Mouse (Mus musculus) MEL (cell line): ENCODE data around the gene Rnase13. TPM values are rescaled to one million over a fixed set of nuclear protein-coding genes. Genes with fewer than 3 reads are reported as not detected.

Experiments used
- DNase-seq: peaks from one replicate; pipeline ENCODE4 v3.0.0; 2011; ENCODE audit warnings: low read depth, low spot score
- H3K27ac ChIP-seq: 2 replicates; pipeline ENCODE4 v1.5.1; 2012; ENCODE audit warnings: low read depth, mild to moderate bottlenecking, control low read depth, low read length, moderate library complexity; ENCODE audit not compliant: control insufficient read depth
- H3K27me3 ChIP-seq, 2 experiments: fragments of 150-350 bp in 1 of 2; sonication (generic) in 1 of 2; 2 replicates each; pipeline ENCODE4 v1.6.1; 2012; ENCODE audit warnings: low read length in 2 of 2, mild to moderate bottlenecking in 2 of 2, improper control_type of control experiment in 1 of 2, moderate library complexity in 1 of 2; ENCODE audit not compliant: insufficient read depth in 2 of 2, control insufficient read depth in 1 of 2
- H3K36me3 ChIP-seq, 2 experiments: 2 replicates each; pipeline ENCODE4 v1.6.1; 2012 to 2014; ENCODE audit warnings: low read length in 2 of 2, improper control_type of control experiment in 1 of 2, inconsistent platforms in 1 of 2, mild to moderate bottlenecking in 1 of 2; ENCODE audit not compliant: insufficient read depth in 2 of 2, control insufficient read depth in 1 of 2
- H3K4me1 ChIP-seq, 2 experiments: fragments of 150-350 bp in 1 of 2; sonication (generic) in 1 of 2; 2 replicates each; pipeline ENCODE4 v1.6.1; 2012; ENCODE audit warnings: low read length in 2 of 2, improper control_type of control experiment in 1 of 2, mild to moderate bottlenecking in 1 of 2; ENCODE audit not compliant: insufficient read depth in 2 of 2, control insufficient read depth in 1 of 2
- H3K4me3 ChIP-seq, 2 experiments: fragments of 150-350 bp in 1 of 2; sonication (generic) in 1 of 2; 2 replicates each; pipeline ENCODE4 v1.5.1; 2012; ENCODE audit warnings: low read depth in 2 of 2, low read length in 2 of 2, mild to moderate bottlenecking in 2 of 2, moderate library complexity in 2 of 2, control low read depth in 1 of 2, improper control_type of control experiment in 1 of 2; ENCODE audit not compliant: control insufficient read depth in 1 of 2, insufficient read depth in 1 of 2
- H3K79me2 ChIP-seq: 2 replicates; pipeline ENCODE4 v1.6.1; 2012; ENCODE audit warnings: mild to moderate bottlenecking, low read length, moderate library complexity; ENCODE audit not compliant: control insufficient read depth, poor library complexity, insufficient read depth
- H3K9ac ChIP-seq: 2 replicates; pipeline ENCODE4 v1.6.1; 2012; ENCODE audit warnings: low read depth, mild to moderate bottlenecking, control low read depth, low read length, moderate library complexity; ENCODE audit not compliant: control insufficient read depth, poor library complexity, severe bottlenecking
- H3K9me3 ChIP-seq: fragments of 150-350 bp; sonication (generic); replicated peaks from 2 replicates; pipeline ENCODE4 v1.6.1; 2012; ENCODE audit warnings: mild to moderate bottlenecking, low read length, improper control_type of control experiment, moderate library complexity; ENCODE audit not compliant: insufficient read depth
- BHLHE40 ChIP-seq: IDR thresholded peaks from 2 replicates; pipeline ENCODE4 v1.6.1; 2012; ENCODE audit warnings: low read depth, mild to moderate bottlenecking, inconsistent platforms, low read length, improper control_type of control experiment, borderline replicate concordance
- CHD2 ChIP-seq: IDR thresholded peaks from 2 replicates; pipeline ENCODE4 v1.6.1; 2011; ENCODE audit warnings: low read length, improper control_type of control experiment
- CTCF ChIP-seq, 3 experiments: IDR thresholded peaks in 2 of 3; conservative IDR thresholded peaks in 1 of 3; 2 replicates each; pipeline ENCODE4 v1.5.1; 2011 to 2012; ENCODE audit warnings: low read length in 3 of 3, low read depth in 2 of 3, mild to moderate bottlenecking in 2 of 3, improper control_type of control experiment in 1 of 3, inconsistent platforms in 1 of 3, mixed read lengths in 1 of 3, moderate library complexity in 1 of 3; ENCODE audit not compliant: control insufficient read depth in 1 of 3, insufficient read depth in 1 of 3, poor library complexity in 1 of 3, severe bottlenecking in 1 of 3
- EP300 ChIP-seq, 2 experiments: IDR thresholded peaks; 2 replicates each; pipeline ENCODE4 v1.6.1; 2011; ENCODE audit warnings: improper control_type of control experiment in 2 of 2, low read length in 2 of 2, low read depth in 1 of 2, mild to moderate bottlenecking in 1 of 2
- GABPA ChIP-seq: IDR thresholded peaks from 2 replicates; pipeline ENCODE4 v1.6.1; 2012; ENCODE audit warnings: low read depth, mild to moderate bottlenecking, inconsistent platforms, low read length, improper control_type of control experiment, moderate library complexity
- GATA1 ChIP-seq: IDR thresholded peaks from 2 replicates; pipeline ENCODE4 v1.6.1; 2011; ENCODE audit warnings: low read depth, low read length, improper control_type of control experiment
- JUND ChIP-seq: IDR thresholded peaks from 2 replicates; pipeline ENCODE4 v1.6.1; 2011; ENCODE audit warnings: low read depth, mild to moderate bottlenecking, improper control_type of control experiment, low read length
- MAX ChIP-seq: IDR thresholded peaks from 2 replicates; pipeline ENCODE4 v1.6.1; 2011; ENCODE audit warnings: low read length, improper control_type of control experiment
- MAZ ChIP-seq: IDR thresholded peaks from 2 replicates; pipeline ENCODE4 v1.6.1; 2012; ENCODE audit warnings: low read depth, mild to moderate bottlenecking, inconsistent platforms, low read length, improper control_type of control experiment
- MXI1 ChIP-seq: IDR thresholded peaks from 2 replicates; pipeline ENCODE4 v1.6.1; 2011; ENCODE audit warnings: mild to moderate bottlenecking, low read depth, low read length, improper control_type of control experiment
- MYB ChIP-seq: IDR thresholded peaks from 2 replicates; pipeline ENCODE4 v1.6.1; 2011; ENCODE audit warnings: mild to moderate bottlenecking, low read depth, low read length, improper control_type of control experiment
- NELFE ChIP-seq: IDR thresholded peaks from 2 replicates; pipeline ENCODE4 v1.6.1; 2011; ENCODE audit warnings: low read depth, low read length, improper control_type of control experiment
- POLR2AphosphoS5 ChIP-seq: IDR thresholded peaks from 2 replicates; pipeline ENCODE4 v1.6.1; 2012; ENCODE audit warnings: low read depth, borderline replicate concordance, mild to moderate bottlenecking, inconsistent platforms, low read length, moderate library complexity, mixed read lengths
- RAD21 ChIP-seq: IDR thresholded peaks from 2 replicates; pipeline ENCODE4 v1.6.1; 2011; ENCODE audit warnings: mild to moderate bottlenecking, low read depth, low read length, improper control_type of control experiment
- RCOR1 ChIP-seq: IDR thresholded peaks from 2 replicates; pipeline ENCODE4 v1.6.1; 2012; ENCODE audit warnings: low read depth, mild to moderate bottlenecking, inconsistent platforms, low read length, improper control_type of control experiment
- SIN3A ChIP-seq: IDR thresholded peaks from 2 replicates; pipeline ENCODE4 v1.6.1; 2012; ENCODE audit warnings: low read length, improper control_type of control experiment, inconsistent platforms
- SMC3 ChIP-seq: IDR thresholded peaks from 2 replicates; pipeline ENCODE4 v1.6.1; 2011; ENCODE audit warnings: low read depth, low read length, improper control_type of control experiment
- TAL1 ChIP-seq: IDR thresholded peaks from 2 replicates; pipeline ENCODE4 v1.6.1; 2012; ENCODE audit warnings: mild to moderate bottlenecking, inconsistent platforms, low read length, moderate library complexity, mixed read lengths
- TCF12 ChIP-seq: IDR thresholded peaks from 2 replicates; pipeline ENCODE4 v1.6.1; 2014; ENCODE audit warnings: low read depth, mild to moderate bottlenecking, inconsistent platforms, low read length, improper control_type of control experiment, moderate library complexity
- USF2 ChIP-seq, 2 experiments: IDR thresholded peaks; 2 replicates each; pipeline ENCODE4 v1.6.1; 2011 to 2012; ENCODE audit warnings: improper control_type of control experiment in 2 of 2, low read length in 2 of 2, borderline replicate concordance in 1 of 2, inconsistent platforms in 1 of 2, low read depth in 1 of 2, mild to moderate bottlenecking in 1 of 2; ENCODE audit not compliant: insufficient read depth in 1 of 2
- ZC3H11A ChIP-seq: IDR thresholded peaks from 2 replicates; pipeline ENCODE4 v1.6.1; 2012; ENCODE audit warnings: low read depth, mild to moderate bottlenecking, inconsistent platforms, low read length, improper control_type of control experiment
- ZKSCAN1 ChIP-seq: IDR thresholded peaks from 2 replicates; pipeline ENCODE4 v1.6.1; 2012; ENCODE audit warnings: low read depth, mild to moderate bottlenecking, inconsistent platforms, low read length, improper control_type of control experiment, moderate library complexity
- ZMIZ1 ChIP-seq: IDR thresholded peaks from 2 replicates; pipeline ENCODE4 v1.6.1; 2012; ENCODE audit warnings: low read depth, mild to moderate bottlenecking, inconsistent platforms, low read length, improper control_type of control experiment, moderate library complexity
- ZNF384 ChIP-seq: IDR thresholded peaks from 2 replicates; pipeline ENCODE4 v1.6.1; 2012; ENCODE audit warnings: low read depth, mild to moderate bottlenecking, inconsistent platforms, low read length, improper control_type of control experiment
- polyA plus RNA-seq, 2 experiments: library from polyadenylated mRNA; stranded (reverse) in 1 of 2; unstranded in 1 of 2; fragments of >175 nt in 1 of 2; fragments of >200 nt in 1 of 2; gene quantifications; 2 replicates each; pipeline versions ENCODE4 v1.2.1 to v1.2.4; 2012; ENCODE audit warnings: low replicate concordance in 2 of 2, low read depth in 1 of 2; ENCODE audit not compliant: insufficient read length in 2 of 2, insufficient read depth in 1 of 2, missing spikeins in 1 of 2
- total RNA-seq: library from RNA; depleted of rRNA; stranded (reverse); fragments of 300-350 nt; gene quantifications from 2 replicates; pipeline ENCODE4 v1.2.3, GENCODE M21; 2012

The Rnase13 gene
- total and polyA plus RNA-seq, 3 experiments: not detected

- peaks cover 0 to 14% of the 10 kb centered on the region in 2 experiments; a peak in 2 of 4 replicates for H3K36me3 ChIP-seq
- peaks cover 0 to 26% of the 10 kb centered on the region in 2 experiments for H3K4me1 ChIP-seq
- no peak overlapping the region for H3K9ac ChIP-seq
- TF ChIP-seq GATA1 (peak; percentile 64; the same call in 1 of the 2 replicates), TCF12 (peak; percentile 46), EP300 (IDR thresholded peaks at IDR 0.05; ENCODE audit: low read depth in 1 of 2, low read length in 2 of 2) (peak; percentile 63 to 68), TAL1 (peak; percentile 40; the same call in 1 of the 2 replicates), ZC3H11A (no peak)
- H3K4me3 ChIP-seq: no peak overlapping the region
- DNase-seq: peak; percentile 41
- H3K79me2 ChIP-seq: no peaks in the 10 kb centered on the region
- no peaks in the 10 kb centered on the region for H3K9me3 ChIP-seq
- H3K27ac ChIP-seq: no peak overlapping the region
- H3K27me3 ChIP-seq: no peaks in the 10 kb centered on the region
Observed at GRCm38 (mm10) chr14:51906102-51906501, 16.5 kb downstream of the Rnase13 start.

DNA sequence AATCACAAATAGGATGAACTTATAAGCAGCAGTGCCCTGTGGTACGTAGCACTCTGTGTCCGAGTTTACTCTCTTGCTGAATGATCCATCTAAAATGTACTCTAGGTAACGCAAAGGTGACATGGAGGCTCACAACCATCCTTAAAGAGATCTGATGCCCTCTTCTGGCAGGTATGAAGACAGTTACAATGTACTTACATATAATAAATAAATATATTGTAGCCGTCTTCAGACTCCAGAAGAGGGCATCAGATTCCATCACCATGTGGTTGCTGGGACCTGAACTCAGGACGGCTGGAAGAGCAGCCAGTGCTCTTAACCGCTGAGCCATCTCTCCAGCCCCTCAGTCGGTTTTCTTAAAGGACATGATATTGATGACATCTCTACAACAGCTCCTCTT is 17.9 kb downstream of the Rnase13 start:
- Histone ChIP-seq H3K9me3 (no peaks in the 10 kb centered on the region), H3K4me3 (no peak overlapping the region), H3K4me1 (peaks cover 0 to 26% of the 10 kb centered on the region in 2 experiments), H3K27ac (no peak overlapping the region), H3K27me3 (no peaks in the 10 kb centered on the region), H3K79me2 (no peaks in the 10 kb centered on the region), H3K9ac (no peak overlapping the region), H3K36me3 (peaks cover 0 to 14% of the 10 kb centered on the region in 2 experiments; a peak in 2 of 4 replicates)
- TF ChIP-seq MAX (no peak), CTCF (IDR thresholded peaks at IDR 0.05 in 2 of 3, conservative IDR thresholded peaks at IDR 0.05 in 1 of 3; ENCODE audit: control insufficient read depth in 1 of 3, insufficient read depth in 1 of 3, low read depth in 2 of 3, low read length in 3 of 3, poor library complexity in 1 of 3, severe bottlenecking in 1 of 3) (peak in 2 of 3 experiments; percentile 18 to 58; a peak in 2 of 6 replicates), USF2 (IDR thresholded peaks at IDR 0.05; ENCODE audit: borderline replicate concordance in 1 of 2, insufficient read depth in 1 of 2, low read depth in 1 of 2, low read length in 2 of 2) (no peak), RCOR1 (no peak), MYB (no peak), CHD2 (no peak), ZMIZ1 (no peak), BHLHE40 (no peak), ZC3H11A (no peak), SIN3A (no peak), TCF12 (no peak), MAZ (no peak), POLR2AphosphoS5 (no peak), MXI1 (no peak), ZNF384 (no peak), ZKSCAN1 (no peak), NELFE (no peak), SMC3 (peak; percentile 51), GABPA (no peak), RAD21 (peak; percentile 36), JUND (no peak)
- DNase-seq: peak; percentile 72
